Mouse (Mus musculus) E14TG2a.4 (cell line): ENCODE measurements around the gene Gm20388.

Experiments
- CTCF ChIP-seq: conservative IDR thresholded peaks from 2 replicates; pipeline ENCODE4 v1.5.1; 2014; ENCODE audit warnings: low read length
- NANOG ChIP-seq: IDR thresholded peaks from 2 replicates; pipeline ENCODE4 v1.6.1; 2014; ENCODE audit warnings: borderline replicate concordance, low read length, mixed read lengths
- POU5F1 ChIP-seq: IDR thresholded peaks from 2 replicates; pipeline ENCODE4 v1.6.1; 2014; ENCODE audit warnings: low read length, borderline replicate concordance

DNA sequence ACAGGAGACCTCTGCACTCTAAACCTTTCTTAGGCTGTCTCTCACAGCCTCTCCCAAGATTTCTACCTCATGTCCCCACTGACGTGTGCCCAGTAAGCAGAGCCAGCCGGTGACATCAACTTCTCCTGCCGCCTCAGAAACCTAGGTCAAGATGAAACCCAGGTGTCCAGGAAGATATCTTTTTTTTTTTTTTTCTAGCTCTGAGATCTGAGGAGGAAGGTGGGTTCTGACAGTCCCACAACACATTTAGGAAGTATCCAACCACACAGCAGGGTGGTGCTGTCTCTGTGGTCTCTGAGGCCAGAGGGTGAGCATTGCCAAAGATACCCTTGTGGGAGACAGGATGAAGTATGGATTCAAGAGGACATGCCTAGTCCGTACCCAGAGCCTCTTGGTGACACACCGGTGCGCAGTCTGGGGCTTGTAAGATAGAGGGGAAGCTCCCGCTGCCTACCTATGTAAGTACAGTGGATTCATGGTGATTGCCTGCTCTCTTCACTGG is 1246.4 kb downstream of the Gm20388 start:
- TF ChIP-seq CTCF, result no peak
- no peak for TF ChIP-seq POU5F1
- no peak for TF ChIP-seq NANOG
